Mouse (Mus musculus): ENCODE measurements around the gene Hjurp.
A peak's percentile ranks its signal among the peaks of the same experiment; 100 is the strongest.

The Hjurp gene

DNA sequence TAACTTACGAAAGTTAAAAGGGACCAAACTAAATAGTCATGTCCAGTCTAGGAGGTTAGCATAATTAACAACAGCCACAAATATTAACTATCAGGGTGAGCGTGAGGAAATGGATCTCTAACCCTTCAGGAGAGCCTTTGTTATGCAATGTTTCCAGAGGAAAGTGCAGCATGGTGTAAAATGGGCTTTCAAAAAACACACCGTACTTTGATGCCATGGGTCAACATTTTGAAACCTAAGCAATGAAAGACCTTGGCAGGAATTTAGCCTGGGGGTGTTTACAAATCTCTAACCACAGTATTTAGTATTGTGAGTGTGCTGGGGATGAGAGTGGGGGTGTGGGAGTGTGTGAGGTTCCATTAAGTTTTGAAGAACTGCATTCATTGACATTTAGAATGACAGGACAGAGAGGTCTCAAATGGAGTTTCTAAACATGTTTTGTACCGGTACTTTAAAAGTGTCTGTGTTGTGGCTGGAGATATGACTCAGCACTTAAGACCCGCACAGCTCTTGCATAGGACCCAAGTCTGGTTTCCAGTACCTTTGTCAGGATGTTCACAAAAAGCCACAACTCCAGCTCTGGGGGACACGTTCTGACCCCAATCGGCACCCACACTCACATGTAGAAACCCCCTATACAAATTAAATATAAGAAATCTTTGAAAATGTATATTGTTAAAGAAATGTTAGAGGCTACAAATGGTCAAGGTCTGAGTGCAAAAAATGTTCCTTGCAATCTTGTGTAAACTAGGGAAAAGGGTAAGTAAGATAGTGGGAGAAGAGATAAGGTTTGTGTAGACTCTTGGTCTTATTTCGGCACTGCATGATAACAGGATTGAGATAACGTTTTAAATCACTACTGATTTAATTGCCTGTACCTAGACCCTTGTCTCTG is 1.9 kb upstream of the Hjurp start:
- DNase-seq (ENCODE audit: low read depth, low spot score), result peak; percentile 11

DNA sequence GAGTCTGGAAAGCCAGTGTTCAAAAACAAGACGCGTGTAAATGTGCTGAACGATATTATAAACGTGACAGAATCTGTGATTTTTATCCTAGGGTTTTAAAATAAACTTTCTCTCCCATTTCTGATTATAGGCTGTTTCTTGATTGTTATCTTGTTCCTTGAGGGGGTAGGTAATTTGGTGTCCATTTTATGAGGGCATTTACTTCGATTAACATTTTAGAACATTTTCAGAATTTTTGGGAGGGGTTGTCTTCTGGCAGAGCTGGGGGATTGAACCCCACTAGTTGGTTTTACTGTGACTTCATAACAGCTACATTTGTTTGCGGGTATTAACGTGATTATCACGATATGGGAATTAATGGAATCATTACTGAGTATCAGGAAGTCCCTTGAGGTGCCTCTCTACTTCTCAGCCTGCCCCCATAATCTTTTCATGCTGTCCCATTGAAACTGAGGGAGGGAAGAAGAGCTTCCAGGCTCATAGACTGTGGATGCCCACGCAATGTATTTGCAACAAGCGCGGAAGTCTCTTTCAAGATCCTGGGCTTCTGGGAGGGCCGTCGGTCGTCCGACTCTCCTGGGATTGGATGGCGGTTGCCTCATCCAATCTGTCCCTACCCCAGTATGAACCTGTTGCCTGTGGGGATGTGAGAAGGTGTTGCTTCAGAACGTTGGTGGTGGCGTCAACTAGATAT is 532 bp upstream of the Hjurp start:
- peak; percentile 60 for DNase-seq (ENCODE audit: low read depth, low spot score)

DNA sequence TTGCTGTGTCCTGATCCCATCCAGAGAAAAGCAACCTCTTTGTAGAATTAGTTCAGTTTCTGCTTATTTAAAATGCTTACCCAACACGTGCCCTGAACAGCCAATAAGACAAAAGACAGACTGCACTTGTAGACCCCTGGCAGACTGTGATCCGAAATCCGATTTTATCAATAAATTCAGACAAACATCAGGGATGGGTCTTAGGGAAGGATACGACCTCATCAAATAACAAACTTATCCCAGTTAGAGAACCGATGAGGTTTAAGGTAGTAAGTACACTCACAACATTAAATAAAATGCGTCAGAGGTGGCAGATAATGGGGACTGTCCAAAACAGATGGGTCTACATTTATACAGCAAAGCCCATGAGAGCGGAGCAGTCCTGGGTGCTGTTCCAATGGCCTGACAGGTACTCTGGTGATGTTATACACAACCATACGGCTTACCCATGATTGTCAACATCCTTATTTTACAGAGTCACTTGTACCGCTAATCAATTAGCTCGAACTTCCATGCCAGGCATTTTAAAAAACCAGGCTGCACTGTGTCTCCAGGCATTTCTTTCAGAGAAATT is 822 bp downstream of the Hjurp start:
- peak; percentile 32 for DNase-seq (ENCODE audit: low read depth, low spot score)

DNA sequence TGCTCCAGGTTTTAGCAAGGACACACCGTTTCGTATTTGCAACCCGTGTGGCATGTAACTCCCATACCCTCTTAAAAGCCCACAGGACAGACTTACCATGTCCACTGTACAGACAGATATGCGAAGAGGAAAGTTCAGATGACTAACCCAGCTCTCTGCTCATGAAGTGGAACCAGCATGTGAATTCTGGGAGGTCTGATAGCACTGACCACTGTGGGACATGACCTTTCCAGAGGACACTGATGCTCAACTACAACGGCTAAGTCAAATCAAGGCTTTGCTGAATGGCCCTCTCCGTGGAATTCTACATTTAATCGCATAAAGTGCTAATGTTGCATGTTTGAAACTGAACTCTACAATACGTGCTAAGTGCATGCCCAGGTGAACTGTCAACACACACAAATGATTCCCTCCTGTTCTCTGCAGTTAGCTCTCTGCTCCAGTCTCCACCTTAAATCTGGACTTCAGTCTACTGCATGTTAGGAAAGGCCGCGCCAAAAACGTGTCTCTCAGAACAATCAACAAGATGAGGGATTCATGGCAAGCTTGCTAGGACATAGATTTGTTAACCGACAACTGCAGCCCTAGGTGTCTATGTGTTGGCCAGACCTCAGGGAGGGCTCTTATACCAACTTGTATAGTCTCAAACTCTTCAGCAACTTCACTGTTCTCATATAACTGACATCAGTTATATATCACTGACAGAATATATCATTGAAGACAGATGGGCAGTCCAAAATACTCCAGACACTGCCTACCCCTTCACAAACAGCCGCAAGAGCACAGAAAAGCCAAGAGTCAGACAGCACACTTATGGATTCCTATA is 1.5 kb downstream of the Hjurp start:
- DNase-seq (ENCODE audit: low read depth, low spot score), result peak; percentile 11

DNA sequence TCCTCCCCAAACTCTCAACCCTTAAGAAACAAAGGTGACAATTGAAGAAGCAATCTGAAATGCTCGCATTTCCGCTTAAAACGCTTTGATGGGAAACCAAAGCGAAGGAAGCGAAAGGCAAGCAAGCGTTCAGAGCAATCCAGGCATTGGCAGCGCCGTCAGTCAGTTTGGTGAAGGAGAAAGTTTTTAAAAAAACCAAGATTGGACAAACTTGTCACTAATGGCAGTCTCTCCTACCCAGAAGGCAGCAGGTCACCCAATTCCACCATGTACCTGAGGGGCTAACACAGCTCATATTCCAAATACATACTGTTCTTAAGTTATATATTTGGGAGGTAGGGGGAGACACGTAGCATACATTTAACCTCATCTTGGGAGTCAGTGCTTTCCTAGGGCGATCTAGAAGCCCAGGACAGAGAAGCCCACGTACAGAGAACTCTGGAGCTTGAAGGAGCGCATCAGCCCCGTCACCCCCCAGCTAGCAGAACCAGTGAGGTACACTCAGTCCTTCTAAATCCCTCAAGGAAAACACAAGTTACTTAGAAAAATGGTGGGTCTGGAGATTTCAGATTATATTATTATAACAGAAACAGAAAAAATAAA is 2.3 kb downstream of the Hjurp start:
- DNase-seq (ENCODE audit: low read depth, low spot score), result peak; percentile 7

DNA sequence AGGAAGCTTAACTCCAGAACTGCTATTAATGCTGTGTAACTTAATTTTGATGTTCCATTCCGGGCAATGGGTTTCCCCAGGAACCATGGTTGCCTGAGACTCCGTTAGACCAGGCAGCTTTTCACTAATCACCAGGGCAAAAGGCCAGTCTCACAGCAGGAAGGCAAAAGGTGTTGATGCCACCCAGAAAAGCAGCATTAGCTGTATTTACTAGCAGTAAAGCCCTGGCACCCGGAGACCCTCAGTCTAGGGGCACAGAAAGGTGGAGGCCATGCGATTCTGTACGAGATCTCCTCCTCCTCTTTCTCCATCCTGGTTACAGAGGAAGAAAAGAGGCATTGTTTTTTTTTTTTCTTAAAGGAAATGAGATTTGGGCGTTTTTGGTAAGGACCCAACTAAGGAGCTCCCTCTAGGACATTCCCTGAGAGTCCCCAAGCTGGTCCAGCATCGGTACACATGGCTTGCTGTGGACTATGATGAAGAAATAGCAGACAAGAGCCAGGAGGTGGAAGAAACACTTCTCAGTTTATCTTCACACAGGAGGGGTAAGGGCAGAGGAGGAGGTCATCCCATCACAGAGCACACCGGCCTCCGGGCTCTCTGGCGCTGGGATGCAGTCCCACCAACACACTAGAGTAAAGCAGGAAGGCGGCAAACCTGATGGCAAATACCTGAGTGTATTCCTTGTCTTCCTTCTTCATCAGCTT is 2.9 kb downstream of the Hjurp start:
- DNase-seq (ENCODE audit: low read depth, low spot score), result peak; percentile 1

DNA sequence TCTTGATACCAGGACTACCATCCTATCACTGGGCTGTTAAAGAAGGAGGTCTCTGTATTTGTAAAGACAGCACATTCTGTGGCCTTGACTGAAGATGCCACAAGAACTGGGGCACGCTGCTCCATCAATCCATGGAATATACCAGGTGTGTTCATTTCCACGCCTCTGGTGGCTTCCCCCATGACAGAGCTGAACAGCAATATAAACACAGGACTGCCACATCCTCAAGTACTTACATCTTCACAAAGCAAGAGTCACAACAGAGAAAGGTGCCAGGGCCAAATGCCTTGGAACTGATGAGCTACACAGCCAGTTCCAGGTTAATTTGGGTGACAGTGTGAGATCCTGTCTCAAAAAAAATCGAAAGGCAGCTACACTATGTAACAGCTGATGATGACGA is 3.6 kb downstream of the Hjurp start:
- DNase-seq (ENCODE audit: low read depth, low spot score), result no peak

DNA sequence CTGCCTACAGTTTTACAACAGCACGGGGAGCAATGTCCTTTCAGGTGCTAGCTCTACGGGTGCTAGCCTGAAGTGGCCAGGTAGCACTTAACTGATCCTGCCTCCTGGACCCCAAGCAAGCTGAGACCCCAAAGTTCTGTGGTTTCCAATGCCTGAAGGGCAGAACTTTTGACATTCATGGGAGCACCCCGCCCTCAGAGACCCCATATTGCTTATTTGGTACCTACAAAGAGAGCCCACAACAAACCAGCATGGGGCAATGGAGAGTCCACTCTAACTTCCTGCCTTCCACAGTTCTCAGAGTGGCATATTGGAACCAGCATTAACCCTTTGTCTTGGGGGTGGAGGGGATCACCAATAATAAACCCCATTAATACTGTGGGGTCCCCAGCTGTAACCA is 4.1 kb downstream of the Hjurp start:
- DNase-seq (ENCODE audit: low read depth, low spot score), result no peak

DNA sequence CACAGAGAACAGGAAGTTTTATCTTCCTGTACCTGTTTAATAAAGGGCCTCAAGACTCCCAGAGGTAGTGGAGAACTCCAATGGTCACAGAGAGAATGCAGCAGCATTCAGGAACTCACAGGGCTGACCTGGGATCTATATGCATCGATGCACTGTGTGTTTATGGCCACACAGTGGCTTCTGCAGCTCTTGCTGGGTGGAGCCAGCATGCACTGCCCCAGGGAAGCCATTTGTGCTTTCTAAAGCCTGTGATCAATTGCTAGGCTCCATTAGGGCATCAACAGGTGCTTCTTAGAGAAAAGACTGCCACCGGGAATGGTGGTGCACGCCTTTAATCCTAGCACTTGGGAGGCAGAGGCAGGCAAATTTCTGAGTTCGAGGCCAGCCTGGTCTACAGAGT is 4.6 kb downstream of the Hjurp start:
- peak; percentile 66 for DNase-seq (ENCODE audit: low read depth, low spot score)

DNA sequence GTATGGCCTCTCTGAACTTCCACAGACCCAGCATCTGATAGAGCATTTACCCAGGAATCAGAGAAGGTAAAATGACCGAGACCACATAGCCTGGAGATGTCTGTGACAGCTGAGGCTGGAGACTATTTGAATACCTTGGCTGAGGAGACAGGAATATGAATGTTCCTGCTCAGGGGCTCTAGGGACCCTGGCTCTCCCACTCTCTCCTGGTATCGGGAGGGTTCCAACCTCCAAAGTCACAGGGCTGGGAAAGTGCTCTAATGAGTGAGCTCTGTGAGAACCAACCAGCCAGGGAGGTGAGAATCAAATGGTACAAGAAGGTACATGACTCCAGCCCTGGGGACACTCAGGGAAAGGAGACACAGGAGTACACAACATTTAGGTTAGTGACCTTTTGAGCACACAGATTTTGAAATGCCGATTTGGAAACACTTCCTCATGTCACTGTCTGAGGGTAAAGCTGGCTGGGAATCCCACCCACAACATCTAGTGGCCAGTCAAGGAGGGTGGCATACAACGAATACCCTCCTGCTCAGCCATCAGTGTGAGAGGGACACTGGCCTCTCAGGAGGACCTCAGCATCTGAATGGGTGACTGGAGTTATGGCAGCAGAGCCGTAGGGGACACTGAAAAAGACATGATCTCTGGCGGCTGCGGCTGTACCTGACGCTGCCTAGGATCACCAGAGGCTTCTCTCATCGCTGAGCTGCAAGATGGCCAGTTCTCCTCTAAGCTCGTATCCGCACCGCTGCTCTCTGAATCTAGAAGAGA is 7.7 kb downstream of the Hjurp start:
- DNase-seq (ENCODE audit: low read depth, low spot score), result no peak

DNA sequence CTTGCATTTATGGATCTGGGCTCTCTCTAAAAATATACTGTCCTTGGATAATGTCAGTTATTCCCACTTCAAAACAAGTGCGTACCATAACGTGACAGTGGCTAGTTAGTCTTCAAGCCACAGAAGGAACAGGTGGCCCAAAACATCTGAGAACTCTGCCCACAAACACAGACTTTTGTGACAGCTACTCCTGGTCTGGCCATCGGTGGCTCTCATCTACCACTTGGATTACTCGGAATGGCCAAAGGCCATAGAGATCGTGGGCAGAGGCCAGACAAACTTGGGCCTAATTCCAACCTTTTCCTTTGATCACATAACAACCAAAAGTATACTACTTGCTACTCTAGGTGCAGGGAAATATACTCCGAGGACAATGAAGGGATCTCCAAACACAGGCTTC is 9.4 kb downstream of the Hjurp start:
- DNase-seq (ENCODE audit: low read depth, low spot score), result no peak

DNA sequence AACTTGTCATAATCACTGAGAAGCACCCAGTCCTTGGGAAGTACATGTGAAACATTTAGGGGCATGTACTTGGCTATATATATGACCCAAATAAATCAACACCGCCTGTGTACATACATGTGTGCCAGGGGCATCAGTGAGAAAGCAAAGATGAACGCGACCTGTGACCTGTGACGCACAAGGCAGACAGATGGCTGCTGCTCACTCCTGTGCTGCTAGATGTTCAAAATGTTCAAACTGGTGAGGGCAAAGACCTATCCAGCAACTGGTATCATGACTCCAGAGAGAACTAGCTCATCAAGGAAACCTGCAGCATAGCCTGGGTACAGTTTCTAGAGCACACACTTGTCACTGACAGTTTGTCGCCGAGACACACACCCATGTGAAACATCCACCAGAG is 9.9 kb downstream of the Hjurp start:
- DNase-seq (ENCODE audit: low read depth, low spot score), result no peak

DNA sequence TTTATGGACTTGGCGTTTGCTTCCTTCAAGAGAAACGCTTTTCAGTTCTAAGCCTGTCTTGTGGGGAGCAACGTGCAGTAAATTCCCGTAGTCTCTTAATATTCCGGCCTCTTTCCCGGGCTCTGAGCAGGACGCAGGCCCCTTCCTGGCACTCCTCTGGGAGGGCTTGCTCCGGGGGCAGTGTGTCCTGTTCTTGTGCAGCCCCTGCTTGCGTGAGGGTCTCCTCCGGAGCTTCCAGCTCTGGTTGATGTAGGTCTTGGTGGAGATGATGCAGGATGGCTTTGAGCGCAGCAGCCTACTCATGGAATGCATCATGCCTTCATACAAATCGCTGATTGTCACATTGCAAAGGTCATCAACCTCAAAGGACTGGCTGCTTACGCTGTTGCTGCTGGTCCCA is 11.3 kb downstream of the Hjurp start:
- DNase-seq (ENCODE audit: low read depth, low spot score), result no peak

DNA sequence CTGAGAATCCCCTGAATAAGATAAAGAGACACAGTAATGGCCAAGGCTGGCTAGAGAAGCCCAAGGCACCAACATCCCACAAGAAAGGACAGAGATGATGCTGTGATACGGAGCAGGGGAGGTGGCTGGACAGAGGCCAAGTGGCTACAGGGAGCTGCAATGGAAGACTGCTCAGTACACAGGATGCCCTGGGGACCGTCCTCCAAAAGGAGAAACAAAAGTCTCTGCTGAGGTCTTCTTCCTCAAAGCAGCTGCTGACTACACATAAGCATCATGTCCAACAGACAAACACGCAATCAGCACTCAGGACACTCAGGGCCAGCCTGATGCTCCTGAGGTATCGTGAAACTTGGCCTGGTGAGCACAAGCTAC is 12.6 kb downstream of the Hjurp start:
- DNase-seq (ENCODE audit: low read depth, low spot score), result no peak

DNA sequence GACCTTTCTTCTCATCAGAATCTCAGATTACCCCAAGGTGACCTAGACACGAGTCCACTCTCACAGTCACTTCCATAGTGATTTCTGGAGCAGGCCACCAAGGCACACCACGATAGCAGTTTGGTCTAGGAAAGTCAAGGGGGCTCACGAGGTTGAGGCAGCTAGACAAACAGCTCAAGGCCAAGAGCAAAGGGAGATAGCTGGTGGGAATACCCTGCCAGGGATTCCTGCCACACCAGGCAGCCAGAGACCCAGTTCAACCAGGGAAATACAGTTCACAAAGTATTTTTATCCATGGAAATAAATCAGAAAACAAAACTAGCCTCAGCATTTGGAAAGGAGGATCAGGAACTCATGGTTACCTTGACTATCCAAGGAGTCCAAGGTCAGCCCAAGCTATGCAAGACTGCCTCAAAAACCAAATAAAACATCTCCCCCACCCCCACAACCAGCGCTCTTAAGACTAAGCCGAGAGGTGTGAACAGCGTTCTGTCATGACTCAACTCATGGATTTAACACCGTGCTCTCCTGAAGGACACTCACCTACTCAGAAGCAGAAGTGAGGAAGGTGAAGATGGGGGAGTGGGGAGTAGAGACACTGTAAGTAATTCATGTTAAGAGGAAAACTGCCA is 13.1 kb downstream of the Hjurp start:
- no peak for DNase-seq (ENCODE audit: low read depth, low spot score)

DNA sequence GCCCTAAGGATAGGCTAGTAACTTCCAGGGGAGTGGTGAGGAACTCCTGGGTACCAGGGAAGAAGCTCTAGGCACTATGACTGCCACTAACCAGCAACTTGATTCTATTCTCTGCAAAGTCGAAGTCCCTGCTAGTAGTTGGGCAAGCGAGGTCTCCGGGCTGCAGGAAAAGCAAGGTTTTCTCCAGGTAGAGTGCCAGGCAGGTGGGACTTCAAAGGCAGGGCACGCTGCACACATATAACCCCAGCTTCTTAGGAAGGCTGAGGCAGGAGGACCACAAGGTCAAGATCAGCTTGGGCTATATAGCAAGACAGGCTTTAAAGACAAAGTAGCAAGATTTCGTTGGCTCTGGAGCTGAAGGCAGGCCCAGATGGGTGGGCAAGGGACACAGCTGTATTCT is 13.7 kb downstream of the Hjurp start:
- DNase-seq (ENCODE audit: low read depth, low spot score), result no peak

DNA sequence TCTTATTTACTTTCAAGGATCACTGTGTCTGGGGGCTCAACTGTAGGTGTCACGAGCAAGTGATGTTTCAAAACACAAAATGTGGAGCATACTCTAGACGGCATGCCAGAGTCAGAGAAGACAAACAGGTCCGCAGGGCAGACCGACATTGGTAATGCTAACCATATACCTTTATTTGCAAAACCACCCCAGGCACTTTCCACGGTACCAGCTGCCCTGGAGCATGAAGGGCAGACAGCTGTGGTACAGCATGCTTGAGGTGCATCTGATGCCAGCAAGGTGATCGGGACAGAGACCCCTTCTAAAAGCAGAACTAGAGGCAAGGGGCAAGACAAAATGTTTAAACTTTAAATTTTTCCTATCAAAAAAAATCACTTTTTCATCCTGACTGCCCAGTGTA is 14.5 kb downstream of the Hjurp start:
- DNase-seq (ENCODE audit: low read depth, low spot score), result no peak

DNA sequence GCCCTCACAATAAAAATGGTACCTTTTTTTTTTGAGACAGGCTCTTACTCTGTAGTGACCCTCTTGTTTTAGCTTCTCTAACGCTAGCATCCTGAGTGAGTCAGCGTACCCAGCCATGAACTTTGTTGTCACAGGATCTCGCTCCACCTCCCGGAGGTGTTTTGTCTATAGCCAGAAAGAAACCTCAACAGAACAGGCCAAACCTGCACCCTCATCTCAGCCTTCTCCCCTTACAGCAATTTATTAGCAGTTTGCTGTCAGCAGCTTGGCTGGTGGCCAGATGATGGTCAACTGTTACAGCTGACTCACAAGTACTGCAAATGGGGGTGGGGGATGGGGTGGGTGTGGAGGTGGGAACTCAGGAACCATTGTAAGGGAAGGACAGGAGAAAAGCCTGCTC is 15.2 kb downstream of the Hjurp start:
- DNase-seq (ENCODE audit: low read depth, low spot score), result peak; percentile 64

DNA sequence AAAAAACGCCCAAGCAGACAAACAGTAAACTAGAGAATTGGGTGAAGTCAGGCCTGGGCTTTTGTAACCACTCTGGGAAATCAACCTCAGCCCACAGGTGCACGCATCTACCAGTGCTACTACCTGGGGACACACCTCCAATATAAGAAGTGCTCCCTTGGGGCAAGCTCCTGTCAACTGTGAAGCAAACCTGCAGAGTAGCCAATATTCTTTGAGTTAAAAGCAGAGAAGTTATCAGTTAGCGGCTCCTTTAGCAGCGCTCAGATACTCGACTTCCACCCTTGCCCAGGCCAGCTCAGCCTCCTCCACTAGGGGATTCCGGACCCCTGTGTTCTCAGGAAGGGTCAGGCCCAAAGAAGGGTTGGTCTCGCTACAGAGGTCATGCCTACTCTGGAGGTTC is 15.7 kb downstream of the Hjurp start:
- no peak for DNase-seq (ENCODE audit: low read depth, low spot score)

Measured in ZHBTc4 (cell line).